Mouse (Mus musculus) adrenal gland, adult (tissue): ENCODE data around the gene Fhad1.
A peak's percentile ranks its signal among the peaks of the same experiment; 100 is the strongest.

Experiments used
- DNase-seq, 2 experiments: peaks; one replicate each; pipeline ENCODE4 v3.0.0; 2022 to 2023; ENCODE audit warnings: low spot score in 1 of 2; ENCODE audit not compliant: inconsistent age in 2 of 2

Fhad1 gene

DNA sequence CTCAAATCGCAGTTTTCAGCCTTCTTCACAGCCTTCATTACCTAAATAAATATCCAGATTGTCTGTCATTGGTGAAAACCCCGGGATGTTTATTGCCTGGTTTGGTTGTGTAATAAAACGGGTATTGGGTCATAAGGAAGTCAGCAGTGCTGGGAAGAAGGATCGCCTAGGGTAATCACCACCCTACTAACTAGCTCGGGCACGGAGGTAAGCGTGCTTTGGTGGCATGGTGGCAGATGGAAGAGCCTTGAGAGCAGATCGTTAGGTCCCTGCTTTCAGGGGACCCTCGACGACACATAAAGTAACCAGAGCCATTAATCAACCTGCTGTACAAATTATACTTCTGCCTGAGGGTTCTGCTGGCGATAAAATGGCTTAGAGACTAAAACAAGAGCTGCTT, 36.3 kb downstream of the Fhad1 start:
- DNase-seq = no peak

GRCm38 (mm10) chr4:141977346-141977745, 37.5 kb downstream of the Fhad1 start:
- no peak for DNase-seq

DNA sequence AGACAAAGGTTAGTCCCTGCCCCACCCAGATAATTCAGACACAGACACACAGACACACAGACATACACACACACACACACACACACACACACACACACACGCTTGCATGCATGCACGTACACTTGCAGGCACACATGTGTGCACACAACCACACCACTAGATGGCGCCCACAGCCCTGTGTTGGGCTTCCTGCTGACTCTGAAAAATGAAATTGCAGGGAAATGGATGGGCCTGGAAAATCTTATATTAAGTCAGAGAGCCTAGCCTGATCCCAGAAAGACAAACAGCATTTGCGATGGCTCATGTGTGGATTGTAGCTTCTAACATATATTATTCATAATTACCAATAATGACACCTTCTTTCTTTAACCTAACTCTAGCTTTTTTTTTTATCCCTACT, 38.7 kb downstream of the Fhad1 start:
- peak in 1 of 2 experiments; percentile 68 for DNase-seq

GRCm38 (mm10) chr4:141964575-141964974, 50.3 kb downstream of the Fhad1 start:
- DNase-seq = no peak

DNA sequence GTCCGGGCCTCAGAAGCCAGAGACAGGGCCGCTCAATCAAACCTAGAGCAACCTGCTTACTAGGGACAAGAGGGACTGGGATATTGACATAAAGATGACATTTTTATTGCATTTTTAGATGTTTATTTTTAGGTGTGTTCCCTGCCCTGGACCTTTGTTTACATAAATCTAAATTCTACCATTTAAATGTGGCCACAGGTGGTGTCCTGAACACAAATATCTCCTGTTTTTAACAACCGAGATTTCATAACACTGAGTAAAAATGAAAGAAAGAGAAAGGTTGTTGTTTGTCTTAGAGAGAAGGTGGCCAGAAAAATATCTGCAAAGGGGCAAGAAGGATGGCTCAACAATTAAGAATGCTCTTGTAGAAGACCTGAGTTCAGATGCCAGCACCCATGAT, 51.0 kb downstream of the Fhad1 start:
- DNase-seq = no peak

DNA sequence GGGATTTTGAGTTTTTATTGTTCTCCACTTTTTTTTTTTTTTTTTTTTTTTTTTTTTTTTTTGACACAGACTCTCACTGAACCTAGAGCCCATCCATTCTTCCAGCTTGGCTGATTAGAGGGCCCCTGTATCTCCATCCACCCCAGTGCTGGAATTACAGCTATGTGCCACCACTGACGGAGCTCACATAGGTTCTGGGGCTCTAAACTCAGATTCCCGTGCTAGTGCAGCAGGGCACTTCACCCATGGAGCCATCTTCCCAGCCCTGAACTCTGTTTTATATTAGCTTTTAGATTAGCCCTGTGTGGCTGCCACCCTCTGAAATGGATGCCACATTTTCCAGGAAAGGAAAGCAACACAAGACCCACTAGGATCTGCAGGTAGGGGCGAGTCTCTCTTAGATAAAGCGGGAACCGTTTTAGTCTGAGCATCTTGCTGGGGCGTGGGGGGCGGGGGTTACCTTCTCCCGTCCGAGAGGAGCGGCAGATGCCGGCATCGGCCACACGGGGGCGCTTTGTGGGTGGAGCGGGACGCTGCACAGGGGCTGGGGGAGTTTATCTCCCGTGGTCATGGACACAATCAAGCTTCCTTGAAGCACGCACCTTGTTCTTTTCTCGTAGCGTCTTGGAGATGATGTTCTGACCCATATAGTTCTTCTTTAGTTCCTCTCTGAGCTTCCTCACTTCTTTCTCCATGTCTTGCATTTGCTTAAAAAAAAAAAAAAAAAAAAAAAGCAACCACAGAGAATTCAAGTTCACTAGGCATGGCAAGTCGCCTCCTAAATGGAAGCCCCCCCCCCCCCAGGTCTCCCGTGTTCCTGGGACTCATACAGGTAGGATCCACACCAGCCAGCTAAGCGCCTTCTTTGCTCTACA, 51.8 kb downstream of the Fhad1 start:
- DNase-seq = peak in 1 of 2 experiments; percentile 58

- no peak for DNase-seq
These were observed 54.8 kb downstream of the Fhad1 start for GRCm38 (mm10) chr4:141960037-141960436.

DNA sequence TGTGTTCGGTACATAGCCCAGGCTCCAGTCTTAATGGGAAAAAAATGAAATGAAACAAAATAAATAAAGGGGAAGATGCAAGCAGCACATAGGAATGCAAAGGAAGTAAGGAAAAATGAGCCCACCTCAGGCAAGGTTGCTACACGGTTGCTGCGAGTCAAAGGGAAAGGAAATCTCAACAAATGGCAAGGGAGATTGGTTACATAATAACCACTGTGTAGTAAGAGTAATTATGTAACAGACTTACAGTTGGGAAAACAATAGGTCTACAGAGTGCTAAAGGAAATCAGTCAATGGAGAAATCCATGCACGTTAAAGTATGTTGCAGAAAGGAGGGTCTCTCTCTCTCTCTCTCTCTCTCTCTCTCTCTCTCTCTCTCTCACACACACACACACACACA, 55.3 kb downstream of the Fhad1 start:
- DNase-seq = no peak

DNA sequence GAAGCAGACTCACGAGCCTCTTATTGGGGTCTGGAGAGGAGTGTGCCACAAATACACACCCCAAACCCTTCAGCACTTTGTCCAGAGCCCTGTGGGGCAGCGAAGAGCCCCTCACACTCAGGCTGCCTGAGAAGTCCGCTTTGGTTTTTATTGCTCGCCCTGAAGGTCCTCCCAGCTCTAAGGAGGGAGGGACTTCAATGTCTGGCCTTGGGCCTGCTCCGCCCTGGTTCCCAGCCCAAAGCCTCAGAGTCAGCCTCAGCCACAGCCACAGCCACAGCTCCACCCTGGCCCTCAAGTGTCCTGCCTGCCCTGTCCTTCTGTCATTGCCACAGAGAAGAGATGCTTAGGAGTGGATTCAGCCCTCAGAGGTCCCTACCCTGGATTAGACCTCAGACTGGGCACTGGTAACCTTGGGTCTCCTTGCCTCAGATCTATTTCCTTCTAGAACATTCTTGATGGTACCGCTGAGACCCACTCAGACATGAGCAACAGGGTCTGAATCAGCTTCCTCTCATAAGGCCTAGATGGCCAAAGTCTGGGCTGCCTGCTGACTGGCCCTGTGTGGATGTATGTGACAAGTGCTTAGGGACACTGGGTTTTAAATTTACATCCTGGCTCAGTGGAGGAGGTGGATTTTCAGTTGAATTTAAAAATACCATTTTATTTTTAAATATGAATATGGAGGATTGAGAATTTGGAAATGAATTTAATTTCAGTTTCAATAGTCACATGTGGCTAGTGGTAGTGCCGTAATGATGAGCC, 56.1 kb downstream of the Fhad1 start:
- DNase-seq = peak; percentile 42 to 77

GRCm38 (mm10) chr4:141958188-141958587, 56.7 kb downstream of the Fhad1 start:
- peak; percentile 57 to 89 for DNase-seq

GRCm38 (mm10) chr4:141957740-141958139, 57.1 kb downstream of the Fhad1 start:
- no peak for DNase-seq

DNA sequence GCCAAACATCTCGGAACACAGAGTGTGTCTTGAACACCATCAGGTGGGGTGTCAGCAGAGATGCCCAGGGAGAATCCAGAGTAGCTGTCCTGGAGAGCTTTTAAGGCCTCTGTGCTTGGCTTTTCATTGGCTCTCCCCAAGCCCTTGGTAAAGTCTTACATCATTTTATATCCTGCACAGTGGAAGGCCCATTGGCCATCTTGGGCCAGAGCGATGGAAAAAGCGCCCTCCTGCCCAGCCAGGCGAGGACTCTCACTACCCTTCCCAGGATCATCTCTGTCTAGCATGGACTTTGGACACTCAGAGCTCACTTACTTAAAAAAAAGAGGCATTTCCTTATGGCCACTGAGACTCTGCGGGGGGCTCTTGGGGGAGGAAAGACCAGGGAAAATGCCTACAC, 58.0 kb downstream of the Fhad1 start:
- DNase-seq = no peak

DNA sequence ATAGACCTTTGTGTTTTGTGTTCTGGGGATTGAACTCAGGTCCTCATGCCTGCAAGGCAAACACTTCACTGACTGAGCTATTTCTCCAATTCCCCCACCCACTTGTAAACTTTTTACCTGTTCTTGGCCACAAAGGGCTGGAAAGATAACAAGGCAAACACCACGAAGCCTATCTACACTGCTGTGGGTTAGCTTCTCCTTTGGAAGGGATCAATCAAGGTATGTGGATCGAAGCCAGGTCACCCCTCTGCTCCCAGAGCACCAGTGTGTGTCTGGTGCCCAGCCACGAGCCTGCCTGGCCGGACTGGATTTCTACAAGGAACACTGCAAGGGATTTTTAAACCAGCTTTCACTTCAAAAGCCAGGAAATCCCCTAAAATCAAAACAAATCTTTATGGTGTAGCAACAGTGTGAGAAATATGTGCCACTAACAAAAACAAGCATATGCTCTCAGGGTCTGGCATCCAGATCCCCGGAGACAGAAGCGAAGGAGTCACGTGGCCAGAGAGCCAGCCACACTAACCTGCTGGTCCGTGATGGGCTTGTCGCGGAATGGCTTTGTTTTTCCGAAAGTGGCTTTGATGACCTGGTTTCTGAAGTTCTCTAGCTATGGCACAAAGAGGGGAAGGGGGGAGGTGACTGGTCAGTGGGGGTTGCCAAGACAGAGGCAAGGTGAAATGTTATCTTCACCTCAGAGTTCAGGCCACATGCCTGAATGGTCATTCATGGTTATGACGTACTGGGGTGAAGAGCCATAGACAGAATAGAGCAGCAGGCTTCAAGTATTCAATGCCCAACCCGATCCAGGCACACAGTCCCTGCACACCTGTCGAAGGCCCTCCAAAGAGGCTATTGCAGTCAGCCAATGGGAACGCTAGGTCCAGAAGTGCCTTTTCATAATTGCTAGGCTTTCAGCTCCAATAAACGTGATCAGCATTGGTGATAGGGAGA, 59.8 kb downstream of the Fhad1 start:
- DNase-seq = no peak

- no peak for DNase-seq
These were observed 61.0 kb downstream of the Fhad1 start for GRCm38 (mm10) chr4:141953859-141954258.

GRCm38 (mm10) chr4:141953291-141953690, 61.6 kb downstream of the Fhad1 start:
- no peak for DNase-seq

DNA sequence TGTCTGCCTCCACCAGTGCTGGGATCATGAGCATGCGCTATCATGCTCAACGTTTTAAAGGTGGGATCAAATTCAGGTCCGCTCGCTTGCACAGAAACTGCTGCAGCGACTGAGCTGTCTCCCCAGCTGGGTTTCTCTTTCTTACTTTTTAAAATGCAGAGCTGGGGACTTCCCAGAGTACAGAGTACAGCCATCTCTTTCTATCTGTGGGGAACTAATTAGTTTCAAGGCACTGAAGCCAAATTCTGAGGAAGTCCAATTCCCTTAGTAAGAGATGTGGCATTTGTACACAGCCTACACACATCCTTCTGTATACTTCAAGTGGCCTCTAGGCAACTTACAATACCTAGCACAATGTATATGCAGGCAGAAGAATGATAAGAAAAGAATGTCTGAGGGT, 62.1 kb downstream of the Fhad1 start:
- no peak for DNase-seq

- peak in 1 of 2 experiments; percentile 29 for DNase-seq
These were observed 62.8 kb downstream of the Fhad1 start for GRCm38 (mm10) chr4:141952114-141952513.

- no peak for DNase-seq
These were observed 65.4 kb downstream of the Fhad1 start for GRCm38 (mm10) chr4:141949436-141949835.

DNA sequence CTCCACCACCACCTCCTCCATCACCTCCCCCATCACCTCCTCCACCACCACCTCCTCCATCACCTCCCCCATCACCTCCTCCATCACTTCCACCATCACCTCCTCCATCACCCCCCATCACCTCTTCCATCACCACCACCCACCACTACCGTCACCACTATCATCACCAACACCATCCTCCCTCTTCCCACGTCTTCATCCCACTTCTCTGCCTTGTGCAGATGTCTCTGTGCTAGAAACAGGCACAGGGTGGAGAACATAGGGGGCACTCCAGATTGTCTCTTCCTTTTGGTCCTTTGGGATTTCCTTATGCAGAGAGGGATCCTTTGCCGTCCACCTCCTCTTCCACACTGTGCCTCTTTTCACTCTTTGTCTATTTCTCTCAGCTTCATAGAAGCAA, 66.1 kb downstream of the Fhad1 start:
- no peak for DNase-seq

GRCm38 (mm10) chr4:141942403-141942802, 72.5 kb downstream of the Fhad1 start:
- no peak for DNase-seq

GRCm38 (mm10) chr4:141941289-141941688, 73.6 kb downstream of the Fhad1 start:
- DNase-seq = no peak
